Mouse (Mus musculus): ENCODE measurements at regions not wholly inside any gene's neighbourhood (a gene's known extent, or its start where the extent isn't known, plus 50 kb on each side); places are given as distances from the start of the nearest gene placed in this dataset.

- TF ChIP-seq CTCF (IDR thresholded peaks at IDR 0.05; ENCODE audit: control insufficient read depth, insufficient read depth, insufficient read length) (no peak), USF1 (IDR thresholded peaks at IDR 0.05; ENCODE audit: low read depth) (no peak), MAX (IDR thresholded peaks at IDR 0.05) (no peak), MYOG (IDR thresholded peaks at IDR 0.05; ENCODE audit: control insufficient read depth, extremely low read depth, insufficient read length) (no peak), CEBPB (IDR thresholded peaks at IDR 0.05; ENCODE audit: low read depth) (no peak), MYOD1 (IDR thresholded peaks at IDR 0.05; ENCODE audit: control insufficient read depth, insufficient read length, low read depth) (no peak)
Measured at GRCm38 (mm10) chr14:100720667-100721066, 436.2 kb upstream of the Klf12 start.

Measured in C2C12 (cell line).